Mouse (Mus musculus) small intestine, adult 2 months (tissue): ENCODE results near the gene Ccdc7a.
"Not testable (repeated sequence)": the region's sequence is repeated elsewhere in the genome, so short reads cannot be mapped to it uniquely, and the experiment has no call there.

Experiments
- CTCF ChIP-seq: fragments of 200-500 bp; IDR thresholded peaks from 2 replicates; pipeline ENCODE4 v1.5.1; 2012; ENCODE audit warnings: low read depth, mild to moderate bottlenecking, control low read depth, inconsistent platforms, low read length, moderate library complexity, mixed read lengths; ENCODE audit not compliant: insufficient replicate concordance, insufficient read length; ENCODE audit errors: extremely low read depth
- POLR2A ChIP-seq: fragments of 200-500 bp; IDR thresholded peaks from 2 replicates; pipeline ENCODE4 v1.6.1; 2012; ENCODE audit warnings: low read depth, mild to moderate bottlenecking, control low read depth, inconsistent platforms, low read length, moderate library complexity

GRCm38 (mm10) chr8:128948941-128949340 lies 116.4 kb downstream of the Ccdc7a start:
- not testable (repeated sequence) for TF ChIP-seq CTCF, POLR2A
